Comparison of ENCODE assay signal across 19 mouse cellular contexts in the genomic region with DNA sequence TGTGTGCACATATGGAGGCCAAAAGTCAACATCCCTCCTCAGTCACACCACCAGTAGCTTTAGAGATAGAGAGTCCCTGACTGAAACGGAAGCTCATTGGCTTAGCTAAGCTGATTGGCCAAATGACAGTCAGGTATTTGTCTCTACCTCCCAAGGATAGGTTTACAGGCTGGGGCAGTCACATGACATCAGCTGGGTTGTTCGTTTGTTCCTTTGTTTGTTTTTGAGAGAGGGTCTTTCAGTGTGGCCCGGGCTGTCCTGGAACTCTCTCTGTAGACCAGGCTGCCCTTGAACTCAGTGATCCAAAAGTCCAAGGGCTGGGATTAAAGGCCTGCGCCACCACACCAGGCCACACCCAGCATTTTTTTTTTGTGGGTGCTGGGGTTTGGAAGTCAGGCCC. TPM values are rescaled to one million over a fixed set of nuclear protein-coding genes. Genes with fewer than 3 reads are reported as not detected.
DNase-seq lines count a peak whose midpoint lies in the region; ATAC-seq lines count a peak whose summit lies in the region.
"Had no signal": no experiment of that assay in that cellular context is flagged by ENCODE, and none has a peak within 500 bp of the region (broad histone marks: within the 10 kb centered on the region; RNA-seq: fewer than 3 reads in every experiment).

No protein-coding gene starts in this region.

- H3K9me3 ChIP-seq in heart, embryonic 13.5 days = no peaks in the 10 kb centered on the region
- H3K9me3 ChIP-seq in heart, embryonic 11.5 days (replicated peaks; ENCODE audit: control insufficient read depth, low read length) = no peaks in the 10 kb centered on the region
- H3K9me3 ChIP-seq in neural tube, embryonic 15.5 days (replicated peaks) = no peaks in the 10 kb centered on the region
- H3K9me3 ChIP-seq: kidney, embryonic 15.5 days; liver, embryonic 12.5 days; midbrain, embryonic 13.5 days; stomach, embryonic 15.5 days had no signal

- no peak for ATAC-seq in heart, embryonic 13.5 days (ENCODE audit: extremely low read depth, insufficient number of reproducible peaks, low FRiP score, low TSS enrichment)
- no peak for ATAC-seq in heart, embryonic 11.5 days (replicated peaks; ENCODE audit: insufficient number of reproducible peaks, low FRiP score, low TSS enrichment)
- ATAC-seq in neural tube, embryonic 15.5 days (ENCODE audit: low FRiP score) = no peak
- ATAC-seq: activated CD4-positive, CD25-positive, alpha-beta regulatory T cell, adult 4 months; liver, embryonic 12.5 days had no signal

- peak overlapping the region; percentile 92 for H3K4me2 ChIP-seq in heart, embryonic 13.5 days
- H3K4me2 ChIP-seq in heart, embryonic 11.5 days = no peak overlapping the region
- peak overlapping the region; percentile 96; the same call in 1 of the 2 replicates for H3K4me2 ChIP-seq in neural tube, embryonic 15.5 days

- H3K36me3 ChIP-seq in heart, embryonic 13.5 days = no peaks in the 10 kb centered on the region
- H3K36me3 ChIP-seq in heart, embryonic 11.5 days (ENCODE audit: control insufficient read depth, insufficient read depth, low read length) = no peaks in the 10 kb centered on the region
- no peaks in the 10 kb centered on the region for H3K36me3 ChIP-seq in neural tube, embryonic 15.5 days
- H3K36me3 ChIP-seq: kidney, embryonic 15.5 days; liver, embryonic 12.5 days; midbrain, embryonic 13.5 days; stomach, embryonic 15.5 days had no signal

- WGBS in heart, embryonic 13.5 days = 48% methylated on average over 4 of the region's 4 CpGs
- WGBS in heart, embryonic 11.5 days (ENCODE audit: insufficient replicate concordance) = 38% methylated on average over 4 of the region's 4 CpGs
- 34% methylated on average over 4 of the region's 4 CpGs for WGBS in neural tube, embryonic 15.5 days

- peaks cover 23% of the 10 kb centered on the region for H3K27me3 ChIP-seq in heart, embryonic 13.5 days (replicated peaks)
- peaks cover 5% of the 10 kb centered on the region; the same call in 1 of the 2 replicates for H3K27me3 ChIP-seq in heart, embryonic 11.5 days (ENCODE audit: control insufficient read depth, insufficient read depth, low read length)
- peaks cover 20% of the 10 kb centered on the region for H3K27me3 ChIP-seq in neural tube, embryonic 15.5 days (replicated peaks)
- H3K27me3 ChIP-seq: stomach, embryonic 15.5 days had no signal

- no peak overlapping the region for H3K27ac ChIP-seq in heart, embryonic 13.5 days (replicated peaks)
- no peak overlapping the region for H3K27ac ChIP-seq in heart, embryonic 11.5 days (ENCODE audit: low read depth, low read length)
- no peak overlapping the region for H3K27ac ChIP-seq in neural tube, embryonic 15.5 days (replicated peaks)
- peak overlapping the region; percentile 90 for H3K27ac ChIP-seq in brown adipose tissue, adult 24 weeks (replicated peaks; ENCODE audit: low read depth, low read length)
- H3K27ac ChIP-seq: liver, embryonic 12.5 days; midbrain, embryonic 13.5 days had no signal

- H3K4me1 ChIP-seq in heart, embryonic 13.5 days = peaks cover 39% of the 10 kb centered on the region
- H3K4me1 ChIP-seq in heart, embryonic 11.5 days (ENCODE audit: control insufficient read depth, insufficient read depth, low read length) = peaks cover 12% of the 10 kb centered on the region
- H3K4me1 ChIP-seq in neural tube, embryonic 15.5 days = peaks cover 25% of the 10 kb centered on the region
- peaks cover 30% of the 10 kb centered on the region for H3K4me1 ChIP-seq in brown adipose tissue, adult 24 weeks (ENCODE audit: control insufficient read depth, insufficient read depth, insufficient read length, low read length)

- H3K9ac ChIP-seq in heart, embryonic 13.5 days = no peak overlapping the region
- no peak overlapping the region for H3K9ac ChIP-seq in heart, embryonic 11.5 days (ENCODE audit: low read depth, low read length)
- H3K9ac ChIP-seq in neural tube, embryonic 15.5 days (replicated peaks) = no peak overlapping the region
- H3K9ac ChIP-seq: liver, embryonic 12.5 days; stomach, embryonic 15.5 days had no signal

- no peak for DNase-seq in neural tube, embryonic 10.5 days (ENCODE audit: extremely low spot score, low spot score)
- no peak for DNase-seq in testis, postnatal 14 days (ENCODE audit: low spot score)
- no peak for DNase-seq in right cerebral cortex, postnatal 10 days (ENCODE audit: low spot score in 2 of 2)
- DNase-seq: adrenal gland, postnatal 36 days; cerebellum, adult 9-11 months; forebrain, postnatal 0 days; heart, postnatal 36 days; thymus, postnatal 14 days had no signal

- no peak overlapping the region for H3K4me3 ChIP-seq in heart, embryonic 13.5 days
- no peak overlapping the region for H3K4me3 ChIP-seq in heart, embryonic 11.5 days (ENCODE audit: low read depth, low read length)
- no peak overlapping the region for H3K4me3 ChIP-seq in neural tube, embryonic 15.5 days (replicated peaks)
- no peak overlapping the region for H3K4me3 ChIP-seq in brown adipose tissue, adult 24 weeks (ENCODE audit: insufficient read depth, low read depth, low read length)

RNA-seq across cellular contexts. Expression of a gene that starts 0.8 kb away (rescaled TPM):
- polyA plus RNA-seq in heart, embryonic 13.5 days (2015; fragmentation: Nextera tagmentation; extraction: Ambion mirVana) = 0.17 TPM in 1 of 2 replicates, not detected in the other
- polyA plus RNA-seq in heart, embryonic 11.5 days (2014; fragmentation: Nextera tagmentation; extraction: Ambion mirVana) = 0.25 and 0.29 TPM in 2 replicates
- 0.19 and 0.47 TPM in 2 replicates for polyA plus RNA-seq in neural tube, embryonic 15.5 days (2015; fragmentation: Nextera tagmentation; extraction: Ambion mirVana)
- polyA plus RNA-seq in brown adipose tissue, adult 24 weeks (2012; ENCODE audit: insufficient read depth, insufficient read length, missing spikeins) = not detected in 2 replicates
- polyA plus RNA-seq: activated CD4-positive, CD25-positive, alpha-beta regulatory T cell, adult 4 months; liver, embryonic 12.5 days had no signal

RNA-seq across cellular contexts. Expression of a gene that starts 8.4 kb away (rescaled TPM):
- 89.2 and 100 TPM in 2 replicates for polyA plus RNA-seq in heart, embryonic 13.5 days (2015; fragmentation: Nextera tagmentation; extraction: Ambion mirVana)
- polyA plus RNA-seq in heart, embryonic 11.5 days (2014; fragmentation: Nextera tagmentation; extraction: Ambion mirVana) = 85.8 and 108 TPM in 2 replicates
- polyA plus RNA-seq in neural tube, embryonic 15.5 days (2015; fragmentation: Nextera tagmentation; extraction: Ambion mirVana) = 60.1 and 73.0 TPM in 2 replicates
- polyA plus RNA-seq in brown adipose tissue, adult 24 weeks (2012; ENCODE audit: insufficient read depth, insufficient read length, missing spikeins) = 21.0 and 34.3 TPM in 2 replicates

RNA-seq across cellular contexts. Expression of a gene that starts 37.9 kb away (rescaled TPM):
- polyA plus RNA-seq in heart, embryonic 13.5 days (2015; fragmentation: Nextera tagmentation; extraction: Ambion mirVana) = 0.16 TPM in 1 of 2 replicates, not detected in the other
- 0.39 TPM in 1 of 2 replicates, not detected in the other for polyA plus RNA-seq in heart, embryonic 11.5 days (2014; fragmentation: Nextera tagmentation; extraction: Ambion mirVana)
- polyA plus RNA-seq in neural tube, embryonic 15.5 days (2015; fragmentation: Nextera tagmentation; extraction: Ambion mirVana) = 2.5 and 3.9 TPM in 2 replicates
- not detected in 2 replicates for polyA plus RNA-seq in brown adipose tissue, adult 24 weeks (2012; ENCODE audit: insufficient read depth, insufficient read length, missing spikeins)
- polyA plus RNA-seq: liver, embryonic 12.5 days; lung, embryonic 16.5 days; spleen, adult 2 months had no signal
